Mouse (Mus musculus): ENCODE results near the gene Rnls. TPM values are rescaled to one million over a fixed set of nuclear protein-coding genes. Genes with fewer than 3 reads are reported as not detected.

Rnls gene
- total and polyA plus RNA-seq, 3 experiments = 5.6 to 15.3 (median 13.5) TPM

GRCm38 (mm10) chr19:33122611-33123226 is 269.4 kb downstream of the Rnls start:
- Histone ChIP-seq H3K9ac (ENCODE audit: low read depth, low read length) (no peak overlapping the region), H3K27me3 (ENCODE audit: control insufficient read depth, insufficient read depth, low read length) (no peaks in the 10 kb centered on the region), H3K27ac (no peak overlapping the region), H3K36me3 (ENCODE audit: control insufficient read depth, insufficient read depth, low read length) (no peaks in the 10 kb centered on the region), H3K79me2 (replicated peaks; ENCODE audit: control insufficient read depth, insufficient read depth, low read length) (no peaks in the 10 kb centered on the region), H3K4me1 (ENCODE audit: control insufficient read depth, insufficient read depth, low read length) (no peaks in the 10 kb centered on the region), H3K4me3 (no peak overlapping the region)
- intact Hi-C loops (cut with DNase I) = no loop called here
- no peak for DNase-seq
- 92% methylated on average over 6 of the region's 6 CpGs for WGBS
- TF ChIP-seq EP300 (IDR thresholded peaks at IDR 0.05; ENCODE audit: insufficient read depth, low read depth, low read length) (no peak), CTCF (IDR thresholded peaks at IDR 0.05) (no peak), POLR2A (IDR thresholded peaks at IDR 0.05; ENCODE audit: insufficient read depth, low read depth, low read length) (no peak)

DNA sequence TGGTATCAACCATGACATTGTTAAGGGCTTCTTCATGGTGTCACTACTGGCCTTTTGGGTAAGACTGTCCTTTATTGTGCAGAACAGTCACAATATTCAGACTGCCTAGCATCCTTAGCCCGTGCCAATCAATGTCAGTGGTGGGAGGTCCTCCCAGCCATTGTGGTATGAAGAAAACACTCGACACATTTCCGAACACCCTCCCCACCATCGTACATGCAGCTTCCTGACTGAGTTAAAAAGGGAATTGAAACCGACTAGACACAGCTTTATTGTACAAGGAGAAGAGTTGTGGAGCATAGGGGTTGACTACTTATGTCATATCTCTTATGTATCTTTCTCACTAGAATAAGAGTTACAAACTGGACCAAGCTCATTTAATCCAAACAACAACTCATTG is 272.1 kb downstream of the Rnls start:
- H3K27me3 ChIP-seq (ENCODE audit: control insufficient read depth, insufficient read depth, low read length) = no peaks in the 10 kb centered on the region
- DNase-seq = peak in 1 of 2 experiments; percentile 24
- no peak overlapping the region for H3K4me3 ChIP-seq
- 69% methylated on average over 5 of the region's 5 CpGs for WGBS
- intact Hi-C loops (cut with DNase I) = no loop called here
- no peaks in the 10 kb centered on the region for H3K4me1 ChIP-seq (ENCODE audit: control insufficient read depth, insufficient read depth, low read length)
- no peak overlapping the region for H3K9ac ChIP-seq (ENCODE audit: low read depth, low read length)
- TF ChIP-seq CTCF (IDR thresholded peaks at IDR 0.05) = no peak
- no peak for TF ChIP-seq EP300 (IDR thresholded peaks at IDR 0.05; ENCODE audit: insufficient read depth, low read depth, low read length)
- TF ChIP-seq POLR2A (IDR thresholded peaks at IDR 0.05; ENCODE audit: insufficient read depth, low read depth, low read length) = no peak
- H3K79me2 ChIP-seq (replicated peaks; ENCODE audit: control insufficient read depth, insufficient read depth, low read length) = no peaks in the 10 kb centered on the region
- no peak overlapping the region for H3K27ac ChIP-seq
- H3K36me3 ChIP-seq (ENCODE audit: control insufficient read depth, insufficient read depth, low read length) = no peaks in the 10 kb centered on the region

DNA sequence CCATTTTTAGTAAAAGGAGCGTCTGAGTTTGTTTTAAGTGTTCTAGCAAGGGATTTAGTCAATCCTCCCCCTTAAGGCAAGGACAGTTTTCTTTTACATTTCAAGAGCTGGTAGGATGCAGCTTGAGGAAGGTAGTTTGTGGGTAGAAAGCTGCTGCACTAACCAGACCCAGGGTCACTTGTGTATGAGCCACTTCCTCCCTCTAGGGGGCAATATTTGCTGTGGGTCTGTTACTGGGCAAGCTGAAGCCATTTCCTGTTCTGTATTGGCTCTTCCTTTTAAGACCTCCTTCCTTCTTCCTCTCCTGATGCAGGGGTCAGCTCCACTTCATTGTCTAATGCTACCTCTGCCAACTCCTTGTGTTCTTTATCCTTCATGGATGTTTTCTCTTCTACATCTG is 273.2 kb downstream of the Rnls start:
- TF ChIP-seq EP300 (IDR thresholded peaks at IDR 0.05; ENCODE audit: insufficient read depth, low read depth, low read length) (no peak), CTCF (IDR thresholded peaks at IDR 0.05) (peak; percentile 47)
- no peaks in the 10 kb centered on the region for H3K79me2 ChIP-seq (replicated peaks; ENCODE audit: control insufficient read depth, insufficient read depth, low read length)
- H3K36me3 ChIP-seq (ENCODE audit: control insufficient read depth, insufficient read depth, low read length) = no peaks in the 10 kb centered on the region
- H3K4me3 ChIP-seq = no peak overlapping the region
- no peaks in the 10 kb centered on the region for H3K27me3 ChIP-seq (ENCODE audit: control insufficient read depth, insufficient read depth, low read length)
- DNase-seq = no peak
- intact Hi-C loops (cut with DNase I) = no loop called here
- H3K9ac ChIP-seq (ENCODE audit: low read depth, low read length) = no peak overlapping the region
- no peak overlapping the region for H3K27ac ChIP-seq
- WGBS = 57% methylated on average over 1 of the region's 1 CpGs
- H3K4me1 ChIP-seq (ENCODE audit: control insufficient read depth, insufficient read depth, low read length) = no peaks in the 10 kb centered on the region

DNA sequence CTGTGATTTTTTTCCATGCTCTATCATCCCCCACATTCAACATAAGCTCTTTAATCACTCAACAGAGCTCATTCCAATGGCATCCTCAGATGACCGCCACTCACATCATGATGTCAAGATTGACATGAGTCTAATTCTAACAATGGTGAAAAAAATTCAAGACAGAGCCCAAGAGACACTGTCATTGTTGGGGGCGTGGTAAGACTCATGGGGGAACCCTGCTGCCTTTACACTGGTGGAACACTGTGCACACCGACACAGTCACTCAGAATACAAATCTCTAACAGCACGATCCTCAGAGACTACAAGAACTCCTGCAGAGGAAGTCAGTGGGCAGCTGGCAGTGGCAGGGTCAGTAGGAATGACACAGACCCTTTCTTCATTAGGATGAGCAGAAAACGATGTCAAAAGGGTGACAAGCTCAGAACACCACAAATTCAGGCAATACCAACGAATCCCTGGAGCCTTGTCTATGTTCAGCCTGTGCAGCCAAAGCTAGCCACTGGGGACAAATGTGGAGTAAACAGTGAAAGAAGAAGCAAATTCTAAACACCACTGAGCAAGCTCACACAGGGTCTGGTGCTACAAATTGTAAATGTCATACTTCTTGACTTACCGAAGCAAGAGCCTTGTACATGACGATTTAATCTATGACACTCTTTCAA is 277.3 kb downstream of the Rnls start:
- no peaks in the 10 kb centered on the region for H3K36me3 ChIP-seq (ENCODE audit: control insufficient read depth, insufficient read depth, low read length)
- DNase-seq = peak; percentile 26 to 28
- TF ChIP-seq POLR2A (IDR thresholded peaks at IDR 0.05; ENCODE audit: insufficient read depth, low read depth, low read length) (no peak), CTCF (IDR thresholded peaks at IDR 0.05) (peak; percentile 24), EP300 (IDR thresholded peaks at IDR 0.05; ENCODE audit: insufficient read depth, low read depth, low read length) (no peak)
- H3K4me1 ChIP-seq (ENCODE audit: control insufficient read depth, insufficient read depth, low read length) = no peaks in the 10 kb centered on the region; the same call in 1 of the 2 replicates
- no peak overlapping the region for H3K4me3 ChIP-seq
- no peak overlapping the region for H3K9ac ChIP-seq (ENCODE audit: low read depth, low read length)
- WGBS = 69% methylated on average over 8 of the region's 8 CpGs
- no peaks in the 10 kb centered on the region for H3K27me3 ChIP-seq (ENCODE audit: control insufficient read depth, insufficient read depth, low read length)
- no peaks in the 10 kb centered on the region for H3K79me2 ChIP-seq (replicated peaks; ENCODE audit: control insufficient read depth, insufficient read depth, low read length)
- intact Hi-C loops (cut with DNase I) = loop anchor here (2.0 kb wide), 1 partner anchor 110 kb away; no protein-coding TSS in a partner anchor
- H3K27ac ChIP-seq = peak overlapping the region; percentile 53

DNA sequence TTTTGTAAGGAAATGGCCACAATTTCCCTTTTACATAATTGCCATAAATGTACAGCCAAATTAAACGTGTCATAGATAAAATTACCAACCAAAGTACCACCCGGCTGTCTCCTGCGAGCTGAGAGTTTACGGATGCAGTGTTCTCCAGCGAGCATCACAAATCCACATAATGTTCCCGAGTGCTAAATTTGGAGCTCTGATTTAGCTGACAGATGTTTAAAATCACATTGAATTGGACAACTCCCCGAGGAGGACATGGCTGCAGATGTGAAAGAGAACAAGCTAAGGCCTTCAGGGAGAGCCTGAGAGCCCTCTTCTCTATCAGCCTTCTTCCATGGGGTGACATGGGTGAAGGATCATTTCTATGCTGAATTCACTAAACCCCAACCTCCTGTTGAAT is 278.3 kb downstream of the Rnls start:
- Histone ChIP-seq H3K9ac (ENCODE audit: low read depth, low read length) (no peak overlapping the region), H3K36me3 (ENCODE audit: control insufficient read depth, insufficient read depth, low read length) (no peaks in the 10 kb centered on the region), H3K27me3 (ENCODE audit: control insufficient read depth, insufficient read depth, low read length) (no peaks in the 10 kb centered on the region), H3K4me1 (ENCODE audit: control insufficient read depth, insufficient read depth, low read length) (no peaks in the 10 kb centered on the region; the same call in 1 of the 2 replicates), H3K4me3 (no peak overlapping the region), H3K27ac (peak overlapping the region; percentile 53), H3K79me2 (replicated peaks; ENCODE audit: control insufficient read depth, insufficient read depth, low read length) (no peaks in the 10 kb centered on the region)
- TF ChIP-seq EP300 (IDR thresholded peaks at IDR 0.05; ENCODE audit: insufficient read depth, low read depth, low read length) = no peak
- 42% methylated on average over 7 of the region's 7 CpGs for WGBS
- intact Hi-C loops (cut with DNase I) = loop anchor here (2.0 kb wide), 1 partner anchor 111 kb away; no protein-coding TSS in a partner anchor
- DNase-seq = peak; percentile 27 to 39

- Histone ChIP-seq H3K79me2 (replicated peaks; ENCODE audit: control insufficient read depth, insufficient read depth, low read length) (no peaks in the 10 kb centered on the region), H3K27me3 (ENCODE audit: control insufficient read depth, insufficient read depth, low read length) (no peaks in the 10 kb centered on the region), H3K9ac (ENCODE audit: low read depth, low read length) (no peak overlapping the region), H3K36me3 (ENCODE audit: control insufficient read depth, insufficient read depth, low read length) (no peaks in the 10 kb centered on the region), H3K4me3 (no peak overlapping the region), H3K4me1 (ENCODE audit: control insufficient read depth, insufficient read depth, low read length) (no peaks in the 10 kb centered on the region; the same call in 1 of the 2 replicates), H3K27ac (peak overlapping the region; percentile 61)
- WGBS = 68% methylated on average over 9 of the region's 9 CpGs
- no peak for TF ChIP-seq EP300 (IDR thresholded peaks at IDR 0.05; ENCODE audit: insufficient read depth, low read depth, low read length)
- no peak for TF ChIP-seq CTCF (IDR thresholded peaks at IDR 0.05)
- TF ChIP-seq POLR2A (IDR thresholded peaks at IDR 0.05; ENCODE audit: insufficient read depth, low read depth, low read length) = no peak
- intact Hi-C loops (cut with DNase I) = loop anchor here (2.0 kb wide), 1 partner anchor 32 kb away; no protein-coding TSS in a partner anchor
- DNase-seq = peak in 1 of 2 experiments; percentile 42
These were observed 281.7 kb downstream of the Rnls start for GRCm38 (mm10) chr19:33110404-33110803.

Data from heart, adult 2 months (tissue).